Mouse (Mus musculus): ENCODE measurements around the gene Il11.

Gene Il11

DNA sequence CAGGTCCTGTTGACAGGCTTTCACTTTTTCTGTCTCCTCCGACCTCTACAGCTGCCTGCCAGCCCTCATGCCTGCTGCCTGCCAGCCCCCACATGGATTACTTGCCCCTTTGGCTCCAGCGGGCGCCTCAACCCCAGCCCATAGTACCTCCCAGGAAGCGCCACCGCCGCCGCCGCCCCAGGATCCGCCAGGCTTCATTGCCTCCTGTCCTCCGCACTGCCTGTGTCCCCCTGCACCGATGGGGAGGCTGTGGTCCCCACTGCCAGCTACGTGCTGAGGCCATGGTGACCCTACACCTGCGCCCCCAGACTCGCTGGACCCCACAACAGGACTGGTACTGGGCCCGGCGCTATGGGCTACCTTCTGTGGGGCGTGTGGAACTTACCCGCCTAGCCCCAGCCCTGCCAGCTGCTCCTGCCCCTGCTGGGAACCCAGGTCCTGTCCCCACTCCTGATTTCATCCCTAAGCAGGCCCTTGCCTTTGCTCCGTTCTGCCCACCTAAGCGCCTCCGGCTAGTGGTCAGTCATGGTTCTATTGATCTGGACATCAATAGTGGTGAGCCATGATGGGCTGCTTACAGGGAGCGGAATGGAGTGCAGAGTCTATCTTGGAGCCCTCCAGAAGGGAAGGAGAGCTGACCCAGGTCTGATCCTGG is 36.2 kb downstream of the Il11 start:
- ATAC-seq (ENCODE audit: insufficient number of reproducible peaks, low FRiP score, low TSS enrichment), result no peak

DNA sequence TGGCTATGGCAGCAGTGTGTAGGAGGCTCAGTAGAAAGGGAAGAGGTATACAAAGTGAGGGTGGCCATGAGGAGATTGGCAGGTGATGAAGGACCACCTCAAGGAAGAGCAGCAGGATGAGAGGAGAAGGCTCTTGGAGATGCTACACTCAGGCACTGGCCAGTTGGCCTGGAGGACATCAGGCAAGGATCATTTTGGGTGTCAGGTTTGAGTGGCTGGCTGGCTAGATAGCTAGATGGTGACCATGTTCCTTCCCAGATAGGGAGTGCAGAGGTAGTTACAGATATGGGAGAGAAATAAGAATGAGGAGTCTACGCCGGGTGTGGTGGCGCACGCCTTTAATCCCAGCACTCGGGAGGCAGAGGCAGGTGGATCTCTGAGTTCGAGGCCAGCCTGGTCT is 37.8 kb downstream of the Il11 start:
- ATAC-seq (ENCODE audit: insufficient number of reproducible peaks, low FRiP score, low TSS enrichment), result no peak

DNA sequence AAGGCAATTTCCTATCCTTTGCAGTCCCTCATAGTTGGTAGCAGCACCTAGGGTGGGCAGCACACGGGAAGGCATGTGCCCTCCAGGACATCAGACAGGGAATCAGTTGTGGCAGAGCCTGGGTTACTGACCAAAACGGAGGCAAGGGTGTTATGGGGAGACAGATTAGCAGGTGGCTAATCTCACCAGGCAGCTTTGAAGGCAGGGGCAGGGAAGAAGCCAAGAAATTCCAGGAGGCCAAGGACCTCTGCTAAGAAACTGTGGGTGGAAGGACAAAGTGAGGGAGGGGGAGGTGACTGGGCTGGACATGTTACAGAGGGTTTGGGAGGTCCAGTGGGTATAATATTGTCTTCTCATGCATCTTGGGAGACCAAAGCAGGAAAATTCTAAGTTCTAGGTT is 39.3 kb downstream of the Il11 start:
- no peak for ATAC-seq (ENCODE audit: insufficient number of reproducible peaks, low FRiP score, low TSS enrichment)

DNA sequence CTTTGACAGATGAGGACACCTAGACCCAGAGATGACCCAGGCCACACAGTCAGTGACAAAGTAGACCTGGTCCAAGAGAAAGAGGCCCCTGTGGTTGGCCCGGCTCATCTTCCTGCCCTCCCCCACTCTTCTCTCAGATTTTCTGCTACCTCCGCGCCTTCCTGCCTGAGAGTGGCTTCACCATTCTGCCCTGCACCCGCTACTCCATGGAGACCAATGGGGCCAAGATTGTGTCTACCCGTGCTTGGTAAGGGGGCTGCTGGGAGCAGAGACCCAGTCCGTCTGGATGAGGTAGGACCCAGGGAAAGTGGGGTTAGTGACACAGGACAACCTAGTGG is 40.2 kb downstream of the Il11 start:
- no peak for ATAC-seq (ENCODE audit: insufficient number of reproducible peaks, low FRiP score, low TSS enrichment)

DNA sequence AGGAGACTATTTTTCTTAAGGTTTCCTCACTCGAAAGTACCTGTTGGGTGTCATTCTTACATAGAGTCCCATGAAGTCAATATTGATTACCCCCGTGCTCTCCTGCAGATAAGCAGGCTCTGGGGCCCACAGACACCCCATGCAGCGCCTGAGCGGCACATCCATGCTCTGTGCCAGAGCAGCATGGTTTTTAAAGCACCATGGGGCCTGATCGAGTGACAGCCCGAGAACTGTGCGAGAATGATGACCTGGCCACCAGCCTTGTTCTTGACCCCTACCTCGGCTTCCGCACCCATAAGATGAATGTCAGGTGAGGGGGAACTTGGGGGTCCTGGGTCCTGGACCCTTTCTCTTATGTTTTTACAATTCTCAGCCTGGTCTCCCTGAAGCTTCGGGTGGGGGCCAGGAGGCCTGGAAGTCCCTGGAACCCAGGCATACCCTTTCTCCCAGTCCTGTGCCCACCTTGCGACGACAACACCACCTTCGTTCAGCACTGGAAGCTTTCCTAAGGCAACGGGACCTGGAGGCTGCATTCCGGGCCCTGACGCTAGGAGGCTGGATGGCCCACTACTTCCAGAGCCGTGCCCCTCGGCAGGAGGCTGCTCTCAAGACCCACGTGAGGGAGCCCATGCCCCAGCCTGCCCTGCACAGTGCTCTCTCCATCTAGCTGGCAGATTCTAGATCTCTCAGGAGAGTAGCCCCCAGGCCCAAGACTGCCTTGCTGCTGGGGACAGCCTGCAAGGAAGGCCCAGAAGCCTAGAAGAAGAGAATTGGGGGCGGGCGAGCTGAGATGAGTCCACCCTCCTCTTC is 40.8 kb downstream of the Il11 start:
- no peak for ATAC-seq (ENCODE audit: insufficient number of reproducible peaks, low FRiP score, low TSS enrichment)

DNA sequence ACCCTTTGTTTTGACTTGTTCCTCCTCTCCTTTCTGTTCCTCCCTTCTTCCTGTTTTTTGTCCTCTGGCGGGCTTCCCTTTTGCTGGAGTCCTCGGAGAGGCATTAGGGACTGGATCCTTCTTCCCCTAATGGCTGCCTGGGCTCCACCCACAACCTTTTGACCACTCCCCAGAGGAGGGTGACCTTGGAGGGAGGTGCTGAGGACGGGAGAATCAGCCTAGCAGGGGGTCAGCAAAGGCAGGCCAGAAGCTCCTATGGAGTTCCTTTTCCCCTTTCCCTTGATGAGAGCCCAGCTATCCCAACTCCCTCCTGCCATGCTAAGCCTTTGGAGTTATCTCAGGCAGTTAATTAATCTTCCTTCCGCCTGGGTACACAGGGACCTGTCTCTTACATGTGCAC is 41.5 kb downstream of the Il11 start:
- ATAC-seq (ENCODE audit: insufficient number of reproducible peaks, low FRiP score, low TSS enrichment), result no peak

DNA sequence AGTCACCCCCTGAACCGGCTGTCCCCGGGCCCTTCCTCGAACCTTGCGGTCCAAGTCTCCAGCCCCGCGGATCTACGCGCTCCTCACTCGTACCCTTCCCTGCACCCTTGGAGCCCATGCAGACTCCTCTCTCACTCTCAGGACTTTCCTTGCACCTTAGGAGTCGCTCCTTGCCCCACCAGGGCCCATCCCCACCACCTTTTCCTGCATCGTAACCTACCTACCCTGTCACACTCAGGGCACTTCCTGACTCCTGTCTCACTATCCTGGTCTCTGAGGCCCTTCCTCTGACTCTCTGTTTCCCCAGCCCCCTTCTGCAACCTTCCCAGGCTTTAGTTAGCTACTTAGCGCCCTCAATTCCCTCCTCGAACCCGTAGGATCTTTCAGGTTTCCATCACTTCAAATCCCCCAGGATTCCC is 42.3 kb downstream of the Il11 start:
- peak; percentile 6; the same call in 1 of the 2 replicates for ATAC-seq (ENCODE audit: insufficient number of reproducible peaks, low FRiP score, low TSS enrichment)

DNA sequence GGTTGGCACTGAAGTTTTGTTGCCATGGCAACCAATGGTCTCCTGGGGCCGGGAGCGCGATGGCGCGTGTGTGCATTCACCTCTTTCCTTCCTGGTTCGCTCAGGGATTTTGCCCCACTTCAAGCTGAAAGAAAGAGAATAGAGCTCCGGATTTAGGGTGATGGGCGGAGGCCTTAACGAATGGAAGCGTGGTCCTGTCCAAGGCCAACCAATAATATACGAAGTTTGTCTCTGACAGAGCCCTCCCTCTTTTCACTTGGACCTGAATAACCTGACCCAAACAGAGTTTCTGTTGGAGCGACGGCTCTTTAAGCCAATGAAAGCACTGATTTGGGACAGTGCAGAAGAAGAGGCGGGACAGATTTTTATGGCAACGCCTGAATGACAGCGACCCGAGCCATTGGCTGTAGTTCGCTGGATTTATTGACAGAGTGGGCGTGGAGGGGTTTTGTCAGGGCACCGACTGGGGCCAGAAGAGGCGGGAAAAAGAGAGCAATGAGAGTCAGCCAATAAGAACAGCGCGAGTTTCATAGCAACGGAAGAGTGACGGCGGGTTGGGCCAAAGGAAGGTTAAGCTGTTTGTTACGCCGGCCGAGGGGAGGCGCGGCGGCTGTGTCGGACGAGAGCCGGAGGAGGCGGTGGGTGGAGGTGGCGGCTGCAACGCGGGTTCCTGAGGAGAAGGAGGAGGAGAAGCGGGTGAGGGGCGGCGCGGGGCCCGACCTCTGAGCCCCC is 42.9 kb downstream of the Il11 start, which contains the start of gene Kmt5c:
Gene Kmt5c, plus strand, starts transcription at position 572 of the 732 bp plus-strand sequence.
- ATAC-seq (ENCODE audit: insufficient number of reproducible peaks, low FRiP score, low TSS enrichment), result peak; percentile 95

DNA sequence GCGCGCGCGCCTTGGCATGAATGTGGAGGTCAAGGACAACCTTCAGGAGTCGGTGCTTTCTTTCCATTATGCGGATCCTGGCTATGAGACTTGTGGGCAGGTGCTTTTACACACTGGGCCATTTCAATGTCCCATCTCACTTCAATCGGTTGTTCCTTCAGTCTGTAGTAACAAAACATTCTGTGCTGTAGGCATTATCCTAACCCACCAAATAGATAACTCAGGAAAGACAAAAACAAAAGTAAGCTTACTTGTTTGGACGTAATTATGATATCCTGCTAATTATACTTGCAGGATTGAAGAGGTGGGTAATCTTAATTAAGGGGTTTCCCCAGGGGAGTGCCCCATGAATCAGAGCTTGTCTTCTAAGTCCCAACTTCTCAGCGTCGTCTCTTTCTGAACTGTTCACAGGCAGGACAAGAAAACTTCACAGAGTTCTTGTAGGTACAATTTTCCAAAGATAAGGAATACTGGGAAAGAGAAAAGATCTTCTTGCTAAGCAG is 43.6 kb downstream of the Il11 start:
- ATAC-seq (ENCODE audit: insufficient number of reproducible peaks, low FRiP score, low TSS enrichment), result no peak

DNA sequence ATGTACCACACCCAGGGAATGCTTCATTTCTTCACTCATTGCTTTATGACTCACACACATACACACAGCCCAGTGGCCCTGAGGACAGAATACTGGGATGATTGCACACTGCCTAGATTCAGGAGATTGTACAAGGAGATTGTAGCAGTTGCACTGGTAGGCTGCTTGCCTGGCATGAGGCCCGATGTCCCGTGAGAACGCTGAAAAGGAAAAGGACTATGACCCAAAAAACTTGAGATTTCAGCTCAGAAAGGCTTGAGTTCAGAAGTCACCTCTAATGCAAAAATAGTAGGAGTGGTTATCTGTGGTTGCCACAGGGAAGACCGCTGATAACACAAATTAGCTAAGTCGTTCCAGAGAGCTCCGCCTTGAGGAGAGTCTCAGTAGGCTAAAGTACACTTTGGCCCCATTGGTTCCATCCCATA is 49.7 kb downstream of the Il11 start:
- no peak for ATAC-seq (ENCODE audit: insufficient number of reproducible peaks, low FRiP score, low TSS enrichment)

DNA sequence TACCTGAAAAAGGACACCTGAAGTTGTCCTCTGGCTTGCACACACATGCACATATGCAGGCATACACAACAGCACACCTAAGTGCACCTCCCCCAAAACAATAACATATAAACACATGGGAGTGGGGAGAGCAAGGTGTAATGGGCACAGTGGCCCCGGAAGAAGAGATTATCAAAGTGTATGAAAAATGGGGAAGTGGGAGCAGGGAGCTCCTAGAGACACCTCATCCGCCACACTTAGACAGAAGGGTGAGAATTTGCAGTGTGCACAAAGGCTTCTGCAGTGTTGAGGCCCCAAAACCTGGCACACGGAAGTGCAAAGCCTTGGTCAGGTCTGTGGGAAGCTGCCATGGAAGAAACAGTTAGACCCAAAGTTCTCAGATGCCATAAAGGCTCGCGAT is 51.6 kb downstream of the Il11 start:
- no peak for ATAC-seq (ENCODE audit: insufficient number of reproducible peaks, low FRiP score, low TSS enrichment)

DNA sequence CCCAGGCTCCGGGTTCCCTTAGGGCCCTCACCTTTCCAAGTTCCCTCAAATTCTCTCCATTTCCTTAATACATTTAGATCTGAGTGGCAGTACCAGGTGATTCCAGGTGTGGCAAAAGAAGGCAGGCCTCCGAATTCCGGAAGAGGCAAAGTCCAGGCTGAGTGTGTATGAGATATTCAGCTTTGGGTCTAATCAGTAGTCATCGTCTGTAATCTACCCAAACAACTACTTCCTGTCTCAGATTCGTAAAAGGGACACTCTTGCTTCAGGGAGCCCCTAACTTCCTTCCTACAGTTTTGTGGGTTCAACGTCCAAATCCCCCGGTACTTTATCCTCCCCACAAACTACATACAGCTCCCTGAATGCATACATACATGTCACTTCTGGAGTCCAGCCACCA is 57.5 kb downstream of the Il11 start, which contains the start of gene Tmem150b:
Gene Tmem150b, minus strand, starts transcription at position 81 of the 400 bp plus-strand sequence.
- ATAC-seq (ENCODE audit: insufficient number of reproducible peaks, low FRiP score, low TSS enrichment), result no peak

DNA sequence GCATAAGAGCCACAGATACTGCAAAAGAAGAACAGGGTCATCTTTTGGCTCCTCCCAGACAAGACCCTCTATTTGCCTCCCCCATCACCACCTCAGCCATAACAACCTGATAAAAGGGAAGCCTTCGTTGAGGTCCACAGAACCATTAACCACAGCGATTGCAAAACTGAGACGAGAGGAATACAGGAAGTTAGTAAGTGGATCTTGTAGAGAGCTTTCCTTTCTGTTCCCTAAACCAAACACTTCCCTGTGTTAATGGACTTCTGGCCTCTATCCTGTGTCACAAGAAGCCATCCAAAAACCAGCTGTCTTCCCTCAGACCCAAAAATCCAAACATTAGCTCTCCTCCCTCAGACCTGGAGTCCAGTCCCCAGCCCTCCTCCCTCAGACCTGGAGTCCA is 58.3 kb downstream of the Il11 start:
- no peak for ATAC-seq (ENCODE audit: insufficient number of reproducible peaks, low FRiP score, low TSS enrichment)

DNA sequence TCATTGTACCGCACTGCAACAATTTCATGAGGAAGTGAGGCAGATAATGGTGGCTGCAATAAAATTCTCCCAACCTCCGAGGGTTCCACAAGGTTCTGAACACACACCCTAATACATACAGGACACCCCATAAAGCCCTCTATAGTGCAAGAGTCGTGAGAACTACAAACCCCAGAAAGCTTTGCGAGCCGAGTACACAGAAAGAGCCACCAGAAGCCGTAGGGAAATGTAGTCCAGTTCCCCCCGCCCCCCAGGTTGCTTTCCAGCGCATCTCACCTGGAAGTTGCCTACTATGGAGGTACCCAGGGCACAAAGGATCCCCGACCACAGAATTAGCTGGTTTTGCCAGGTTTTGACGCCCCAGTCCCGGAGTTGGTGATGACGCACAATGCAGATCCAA is 59.2 kb downstream of the Il11 start:
- ATAC-seq (ENCODE audit: insufficient number of reproducible peaks, low FRiP score, low TSS enrichment), result peak; percentile 72; the same call in 1 of the 2 replicates
